Mouse (Mus musculus) MEL (cell line): ENCODE measurements at regions not wholly inside any gene's neighbourhood (a gene's known extent, or its start where the extent isn't known, plus 50 kb on each side); places are given as distances from the start of the nearest gene placed in this dataset.

ENCODE experiments used
- CTCF ChIP-seq, 3 experiments: IDR thresholded peaks in 2 of 3; conservative IDR thresholded peaks in 1 of 3; 2 replicates each; pipeline ENCODE4 v1.5.1; 2011 to 2012; ENCODE audit warnings: low read length in 3 of 3, low read depth in 2 of 3, mild to moderate bottlenecking in 2 of 3, improper control_type of control experiment in 1 of 3, inconsistent platforms in 1 of 3, mixed read lengths in 1 of 3, moderate library complexity in 1 of 3; ENCODE audit not compliant: control insufficient read depth in 1 of 3, insufficient read depth in 1 of 3, poor library complexity in 1 of 3, severe bottlenecking in 1 of 3
- EP300 ChIP-seq, 2 experiments: IDR thresholded peaks; 2 replicates each; pipeline ENCODE4 v1.6.1; 2011; ENCODE audit warnings: improper control_type of control experiment in 2 of 2, low read length in 2 of 2, low read depth in 1 of 2, mild to moderate bottlenecking in 1 of 2
- GATA1 ChIP-seq: IDR thresholded peaks from 2 replicates; pipeline ENCODE4 v1.6.1; 2011; ENCODE audit warnings: low read depth, low read length, improper control_type of control experiment
- JUND ChIP-seq: IDR thresholded peaks from 2 replicates; pipeline ENCODE4 v1.6.1; 2011; ENCODE audit warnings: low read depth, mild to moderate bottlenecking, improper control_type of control experiment, low read length
- MXI1 ChIP-seq: IDR thresholded peaks from 2 replicates; pipeline ENCODE4 v1.6.1; 2011; ENCODE audit warnings: mild to moderate bottlenecking, low read depth, low read length, improper control_type of control experiment
- NRF1 ChIP-seq: IDR thresholded peaks from 2 replicates; pipeline ENCODE4 v1.6.1; 2014; ENCODE audit warnings: low read depth, mild to moderate bottlenecking, inconsistent platforms, low read length, improper control_type of control experiment, moderate library complexity; ENCODE audit not compliant: poor library complexity, insufficient read depth, severe bottlenecking
- POLR2A ChIP-seq, 2 experiments: IDR thresholded peaks; 2 replicates each; pipeline ENCODE4 v1.6.1; 2011 to 2012; ENCODE audit warnings: low read length in 2 of 2, mild to moderate bottlenecking in 2 of 2, control low read depth in 1 of 2, improper control_type of control experiment in 1 of 2, low read depth in 1 of 2, moderate library complexity in 1 of 2; ENCODE audit not compliant: control insufficient read depth in 1 of 2, insufficient read depth in 1 of 2, poor library complexity in 1 of 2
- POLR2AphosphoS2 ChIP-seq: IDR thresholded peaks from 2 replicates; pipeline ENCODE4 v1.6.1; 2011; ENCODE audit warnings: low read length, improper control_type of control experiment
- RCOR1 ChIP-seq: IDR thresholded peaks from 2 replicates; pipeline ENCODE4 v1.6.1; 2012; ENCODE audit warnings: low read depth, mild to moderate bottlenecking, inconsistent platforms, low read length, improper control_type of control experiment
- TAL1 ChIP-seq: IDR thresholded peaks from 2 replicates; pipeline ENCODE4 v1.6.1; 2012; ENCODE audit warnings: mild to moderate bottlenecking, inconsistent platforms, low read length, moderate library complexity, mixed read lengths
- TCF12 ChIP-seq: IDR thresholded peaks from 2 replicates; pipeline ENCODE4 v1.6.1; 2014; ENCODE audit warnings: low read depth, mild to moderate bottlenecking, inconsistent platforms, low read length, improper control_type of control experiment, moderate library complexity
- ZMIZ1 ChIP-seq: IDR thresholded peaks from 2 replicates; pipeline ENCODE4 v1.6.1; 2012; ENCODE audit warnings: low read depth, mild to moderate bottlenecking, inconsistent platforms, low read length, improper control_type of control experiment, moderate library complexity

DNA sequence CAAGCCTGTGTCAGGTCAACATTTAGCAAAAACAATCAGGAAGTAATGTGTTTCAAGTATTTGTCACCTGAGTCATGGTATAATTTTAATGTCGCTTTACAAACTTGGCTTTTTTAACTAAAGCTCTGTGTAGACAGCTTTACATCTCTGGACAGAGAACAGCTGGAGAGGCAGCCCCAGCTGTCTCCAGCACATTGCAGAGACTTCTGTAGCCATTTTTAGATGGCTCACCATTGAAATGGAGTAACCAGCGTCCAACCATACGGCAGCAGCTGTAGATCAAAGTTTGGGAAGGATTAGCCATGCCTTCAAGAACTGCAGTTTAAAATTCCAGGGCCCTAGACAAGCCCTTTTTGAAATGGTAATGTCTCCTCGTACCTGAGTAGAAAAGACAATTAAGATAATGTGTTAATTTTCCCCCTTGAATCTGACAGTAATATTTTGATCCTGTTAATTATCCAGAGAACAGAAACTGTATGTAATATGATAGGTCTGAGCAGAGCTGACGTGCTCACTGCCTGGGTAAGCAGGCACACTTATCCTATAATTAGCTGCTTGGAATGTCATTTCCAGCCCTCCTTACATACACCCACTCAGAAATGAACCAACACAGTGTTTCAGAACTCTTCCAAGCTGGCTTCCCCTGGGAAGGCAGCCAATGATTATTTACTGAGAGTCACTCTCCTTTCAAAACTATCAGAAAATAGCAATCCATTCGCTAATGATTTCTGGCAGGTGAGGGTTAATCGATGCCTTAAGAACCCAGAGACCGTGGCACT lies 104.6 kb upstream of the Irx5 start:
- TF ChIP-seq POLR2A (IDR thresholded peaks at IDR 0.05; ENCODE audit: control insufficient read depth in 1 of 2, insufficient read depth in 1 of 2, low read depth in 1 of 2, low read length in 2 of 2, poor library complexity in 1 of 2) (no peak), JUND (no peak), EP300 (IDR thresholded peaks at IDR 0.05; ENCODE audit: low read depth in 1 of 2, low read length in 2 of 2) (no peak), ZMIZ1 (no peak), MXI1 (no peak), TAL1 (no peak), TCF12 (no peak), RCOR1 (no peak), NRF1 (no peak), CTCF (IDR thresholded peaks at IDR 0.05 in 2 of 3, conservative IDR thresholded peaks at IDR 0.05 in 1 of 3; ENCODE audit: control insufficient read depth in 1 of 3, insufficient read depth in 1 of 3, low read depth in 2 of 3, low read length in 3 of 3, poor library complexity in 1 of 3, severe bottlenecking in 1 of 3) (no peak), GATA1 (no peak), POLR2AphosphoS2 (no peak)
